Mouse (Mus musculus): Measurements from ENCODE around the gene Olfr201.
"Not testable (repeated sequence)": the region's sequence is repeated elsewhere in the genome, so short reads cannot be mapped to it uniquely, and the experiment has no call there.

Gene Olfr201

DNA sequence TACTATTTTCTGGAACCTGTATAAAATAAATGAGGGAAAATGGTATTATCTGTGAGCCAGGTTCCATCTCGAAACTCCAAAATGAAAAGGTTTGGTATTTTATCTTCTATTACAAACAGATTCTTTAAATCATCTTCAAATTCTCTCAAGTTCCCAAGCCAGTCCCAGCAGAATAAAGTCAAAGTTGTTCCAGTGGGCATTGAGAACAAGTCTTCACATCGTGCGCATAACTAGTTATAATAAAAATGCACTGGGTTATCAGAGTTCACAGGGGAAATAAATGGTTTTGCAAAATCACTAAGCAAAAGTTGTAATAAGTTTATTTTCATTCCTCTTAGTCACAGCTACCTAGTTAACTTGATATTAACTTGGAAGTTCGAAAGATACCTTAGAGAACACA, at the start of gene Olfr201:
TSS of gene Olfr201 (minus strand) at position 101 of the 400 bp plus-strand sequence.
- in situ Hi-C loops (cut with MboI; ENCODE audit: low pct_unique_long_range_greater_than_20kb in 1 of 2, low sequenced_read_pairs in 2 of 2, unreplicated experiment in 1 of 2): not testable (repeated sequence)

DNA sequence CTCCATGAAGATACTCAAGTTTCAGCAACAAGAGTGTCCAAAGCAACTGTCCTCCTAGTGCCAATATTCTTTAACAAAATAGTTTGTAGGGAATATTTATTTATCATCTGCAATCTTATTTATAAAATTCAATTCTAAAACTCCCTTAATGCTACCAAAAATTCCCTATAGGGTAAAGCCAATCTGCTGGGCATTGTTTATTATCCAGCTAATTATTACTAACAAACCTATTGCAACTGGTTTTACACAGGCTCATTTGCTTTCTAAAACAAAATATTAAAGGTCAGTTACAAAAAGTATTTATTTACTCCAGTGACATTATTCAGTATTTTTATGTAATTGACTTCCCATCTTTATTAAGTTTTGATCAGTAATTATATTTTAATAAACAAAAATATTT, 45.7 kb upstream of the Olfr201 start, which contains the start of gene Olfr204:
TSS of gene Olfr204 (minus strand) at position 101 of the 400 bp plus-strand sequence.
- in situ Hi-C loops (cut with MboI; ENCODE audit: low pct_unique_long_range_greater_than_20kb in 1 of 2, low sequenced_read_pairs in 2 of 2, unreplicated experiment in 1 of 2): no loop called here

DNA sequence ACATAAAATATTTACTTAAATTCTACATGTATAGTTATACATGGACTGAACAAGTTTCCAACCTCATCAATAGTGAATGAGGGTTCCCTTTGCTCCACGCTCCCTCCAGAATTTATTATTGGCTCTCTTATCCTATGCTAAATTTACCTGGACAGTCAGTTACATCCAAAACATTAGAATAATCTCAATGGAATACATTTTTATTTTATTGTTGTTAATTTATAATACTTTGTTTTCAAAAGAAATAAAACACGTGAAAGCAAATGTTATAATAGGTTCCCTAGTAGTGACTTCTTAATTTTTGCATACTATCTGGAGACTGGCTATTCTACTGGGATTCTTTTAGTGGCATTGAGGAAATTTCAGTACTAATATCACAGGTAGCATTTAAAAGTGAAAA, 26.1 kb upstream of the Olfr201 start, which contains the start of gene Olfr203:
TSS of gene Olfr203 (plus strand) at position 301 of the 400 bp plus-strand sequence.
- in situ Hi-C loops (cut with MboI; ENCODE audit: low pct_unique_long_range_greater_than_20kb in 1 of 2, low sequenced_read_pairs in 2 of 2, unreplicated experiment in 1 of 2): no loop called here

DNA sequence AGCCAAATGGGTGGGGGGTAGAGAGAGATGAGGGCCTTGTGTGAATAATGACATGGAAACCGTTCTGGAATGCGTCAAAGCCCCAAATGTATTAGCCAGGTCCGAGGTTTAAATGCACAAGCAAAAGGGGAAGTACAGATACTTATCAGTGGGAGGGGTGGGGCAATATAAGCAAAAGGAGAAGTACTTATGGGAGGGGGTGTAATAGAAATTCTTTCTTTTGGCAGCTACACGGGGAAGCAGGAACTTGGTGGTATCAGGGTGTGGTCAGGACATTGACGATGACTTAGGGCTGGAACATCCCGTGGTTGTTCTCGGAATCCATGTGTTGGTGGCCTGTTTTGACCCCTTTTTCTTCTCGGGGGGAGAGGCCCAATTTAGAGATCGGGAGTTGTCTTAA, 15.1 kb upstream of the Olfr201 start:
- in situ Hi-C loops (cut with MboI; ENCODE audit: low pct_unique_long_range_greater_than_20kb in 1 of 2, low sequenced_read_pairs in 2 of 2, unreplicated experiment in 1 of 2): not testable (repeated sequence)

DNA sequence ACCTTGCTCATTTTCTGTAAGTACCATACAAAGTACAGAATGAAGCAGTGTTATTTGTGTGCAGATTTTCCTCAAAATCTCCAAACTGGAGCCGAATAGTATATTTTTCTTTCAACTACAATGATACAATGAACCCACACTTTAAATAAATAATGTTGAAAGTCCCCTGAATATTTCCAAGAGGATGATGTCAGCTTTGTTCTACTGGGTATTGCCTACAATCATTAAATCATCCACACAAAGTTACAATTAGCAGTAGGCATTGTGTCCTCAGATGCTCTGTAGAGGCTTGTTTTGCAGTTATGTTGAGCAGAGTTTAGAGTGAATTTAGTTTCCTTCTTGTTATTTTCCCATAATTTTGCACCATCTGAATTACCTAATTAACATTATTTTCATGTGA, 14.3 kb upstream of the Olfr201 start, which contains the start of gene Olfr202:
TSS of gene Olfr202 (minus strand) at position 101 of the 400 bp plus-strand sequence.
- in situ Hi-C loops (cut with MboI; ENCODE audit: low pct_unique_long_range_greater_than_20kb in 1 of 2, low sequenced_read_pairs in 2 of 2, unreplicated experiment in 1 of 2): no loop called here

DNA sequence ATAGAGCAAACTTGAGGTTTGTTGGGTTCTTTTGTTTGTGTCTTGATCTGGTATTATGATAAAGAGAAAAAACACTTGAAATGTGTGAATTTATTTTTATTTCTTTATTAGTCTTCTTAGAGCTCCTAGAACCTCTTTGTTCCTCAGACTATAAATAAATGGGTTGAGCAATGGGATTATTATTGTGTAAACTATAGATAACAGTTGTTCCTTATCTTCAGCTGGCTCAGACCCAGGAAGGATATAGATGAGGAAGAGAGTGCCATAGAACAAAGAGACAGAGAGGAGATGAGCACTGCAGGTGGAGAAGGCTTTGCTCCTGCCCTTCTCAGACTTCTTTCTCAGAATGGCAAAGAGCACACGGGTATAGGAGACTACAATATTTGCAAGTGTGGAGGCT, 11.0 kb upstream of the Olfr201 start:
- in situ Hi-C loops (cut with MboI; ENCODE audit: low pct_unique_long_range_greater_than_20kb in 1 of 2, low sequenced_read_pairs in 2 of 2, unreplicated experiment in 1 of 2): no loop called here

DNA sequence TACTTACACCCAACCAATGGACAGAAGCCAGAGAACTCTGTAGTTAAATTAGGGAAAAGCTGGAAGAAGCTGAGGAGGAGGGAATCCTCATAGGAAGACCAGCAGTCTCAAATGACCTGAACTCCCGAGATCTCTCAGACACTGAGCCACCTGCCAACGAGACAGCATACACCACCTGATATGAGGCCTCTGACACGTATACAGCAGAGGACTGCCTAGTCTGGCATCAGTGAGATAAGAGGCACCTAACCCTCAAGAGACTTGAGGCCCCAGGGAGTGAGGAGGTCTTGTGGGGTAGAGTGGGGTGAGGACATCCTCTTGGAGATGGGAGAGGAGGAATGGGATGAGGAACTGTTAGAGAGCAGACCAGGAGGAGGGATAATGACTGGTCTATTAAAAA, 8.1 kb upstream of the Olfr201 start:
- in situ Hi-C loops (cut with MboI; ENCODE audit: low pct_unique_long_range_greater_than_20kb in 1 of 2, low sequenced_read_pairs in 2 of 2, unreplicated experiment in 1 of 2): no loop called here

DNA sequence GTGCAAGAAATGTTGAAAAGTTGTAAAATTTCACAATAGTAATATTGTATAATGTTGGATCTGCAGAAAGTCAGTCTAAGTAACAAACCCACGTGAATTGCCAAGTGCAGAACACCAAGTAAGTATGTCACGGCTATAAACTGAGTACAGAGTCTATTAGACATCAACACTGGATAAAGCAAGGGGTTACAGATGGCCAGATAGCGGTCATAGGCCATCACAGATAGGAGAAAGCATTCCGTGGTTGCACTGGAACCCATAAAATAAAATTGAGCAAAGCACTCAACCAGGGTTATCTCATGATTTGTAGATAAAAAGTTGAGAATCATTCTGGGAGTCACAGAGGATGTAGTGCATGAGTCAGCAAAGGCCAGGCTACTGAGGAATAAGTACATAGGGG, 3.3 kb downstream of the Olfr201 start:
- in situ Hi-C loops (cut with MboI; ENCODE audit: low pct_unique_long_range_greater_than_20kb in 1 of 2, low sequenced_read_pairs in 2 of 2, unreplicated experiment in 1 of 2): not testable (repeated sequence)

DNA sequence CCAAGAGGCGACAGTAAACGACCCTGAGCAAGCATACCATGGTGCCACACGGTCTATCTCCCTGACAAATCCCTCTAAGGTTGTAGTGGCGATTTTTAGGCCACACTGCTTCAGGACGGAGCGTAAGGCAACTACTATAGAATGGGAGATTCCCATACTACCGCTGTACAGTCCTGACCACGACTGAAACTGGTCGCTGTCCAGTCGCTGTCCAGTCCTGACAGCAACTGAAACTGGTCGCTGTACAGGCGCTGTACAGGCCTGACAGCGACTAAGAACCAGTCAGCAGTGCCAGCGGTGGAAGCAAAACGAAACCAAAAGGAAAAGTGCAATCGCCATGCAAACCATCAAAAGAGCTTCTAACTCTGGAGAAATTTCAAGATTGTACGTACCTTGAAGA, 22.7 kb downstream of the Olfr201 start:
- in situ Hi-C loops (cut with MboI; ENCODE audit: low pct_unique_long_range_greater_than_20kb in 1 of 2, low sequenced_read_pairs in 2 of 2, unreplicated experiment in 1 of 2): no loop called here

DNA sequence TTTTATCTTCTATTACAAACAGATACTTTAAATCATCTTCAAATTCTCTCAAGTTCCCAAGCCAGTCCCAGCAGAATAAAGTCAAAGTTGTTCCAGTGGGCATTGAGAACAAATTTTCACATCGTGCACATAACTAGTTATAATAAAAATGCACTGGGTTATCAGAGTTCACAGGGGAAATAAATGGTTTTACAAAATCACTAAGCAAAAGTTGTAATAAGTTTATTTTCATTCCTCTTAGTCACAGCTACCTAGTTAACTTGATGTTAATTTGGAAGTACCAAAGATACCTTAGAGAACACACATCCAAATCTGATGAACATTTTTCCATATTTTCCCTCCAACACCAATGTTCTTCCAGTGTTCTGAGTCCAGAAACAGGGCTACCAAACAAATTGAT, 52.8 kb downstream of the Olfr201 start, which contains the start of gene Olfr199:
TSS of gene Olfr199 (minus strand) at position 101 of the 400 bp plus-strand sequence.
- in situ Hi-C loops (cut with MboI; ENCODE audit: low pct_unique_long_range_greater_than_20kb in 1 of 2, low sequenced_read_pairs in 2 of 2, unreplicated experiment in 1 of 2): not testable (repeated sequence)

DNA sequence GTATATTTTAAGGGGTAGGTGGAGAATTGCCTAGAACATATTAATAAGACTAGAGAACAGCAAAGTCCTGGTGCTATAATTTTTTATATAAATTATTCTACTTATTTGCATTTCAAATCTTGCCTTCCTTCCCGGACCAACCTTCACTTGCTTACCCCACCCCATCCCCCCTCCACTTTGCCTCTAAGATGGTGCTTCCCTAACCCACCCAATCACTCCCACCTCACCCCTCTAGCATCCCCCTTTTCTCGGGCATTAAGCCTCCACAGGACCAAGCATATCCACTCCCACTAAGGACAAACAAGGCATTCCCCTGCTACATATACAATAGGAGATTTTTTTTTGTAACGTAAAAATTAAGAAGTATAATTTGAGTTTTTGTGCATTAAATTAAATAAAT, 54.6 kb downstream of the Olfr201 start:
- in situ Hi-C loops (cut with MboI; ENCODE audit: low pct_unique_long_range_greater_than_20kb in 1 of 2, low sequenced_read_pairs in 2 of 2, unreplicated experiment in 1 of 2): not testable (repeated sequence)

Measured in mouse embryonic stem cell (cell line).